In the genomic region with DNA sequence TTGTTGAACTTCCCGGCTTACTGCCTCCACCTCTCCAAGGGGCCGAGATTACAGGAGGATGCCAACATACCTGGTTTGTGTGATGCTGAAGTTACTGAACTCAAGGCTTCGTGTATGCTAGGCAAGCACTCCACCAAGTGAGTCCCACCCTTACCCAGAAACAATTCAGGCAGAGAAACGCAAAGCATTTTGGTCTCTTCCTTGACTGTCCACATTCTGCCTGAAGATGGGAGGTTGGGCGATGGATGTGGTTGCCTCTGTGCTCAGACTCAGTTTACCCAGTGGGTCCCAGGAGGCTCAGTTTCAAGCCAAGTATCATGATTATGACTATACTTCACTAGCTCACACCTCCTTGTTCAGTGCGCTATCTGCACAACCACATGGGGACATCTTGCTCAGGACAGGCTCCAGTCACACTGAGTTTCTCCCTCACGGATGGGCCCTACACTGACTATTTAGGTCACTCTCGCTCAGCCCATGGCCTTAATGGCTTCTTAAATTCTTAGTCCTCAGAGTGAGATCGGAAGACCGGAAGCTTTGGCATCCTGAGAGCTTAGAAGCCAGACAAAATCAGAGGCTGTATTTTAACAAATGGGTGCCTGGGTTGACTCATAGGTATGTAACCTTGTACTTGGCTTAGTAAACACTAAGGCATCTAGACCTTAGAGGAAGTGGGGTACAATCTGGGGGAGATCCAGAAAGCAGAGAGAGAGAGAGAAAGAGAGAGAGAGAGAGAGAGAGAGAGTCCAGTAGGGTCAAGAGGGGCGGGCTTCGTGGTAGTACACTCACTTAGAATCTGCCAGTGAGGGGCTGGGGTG, we compare ENCODE assay signal across 11 mouse cellular contexts.
DNase-seq lines count a peak whose midpoint lies in the region; ATAC-seq and TF ChIP-seq lines count a peak whose summit lies in the region.
"Had no signal": no experiment of that assay in that cellular context is flagged by ENCODE, and none has a peak within 500 bp of the region (broad histone marks: within the 10 kb centered on the region; RNA-seq: fewer than 3 reads in every experiment).

No protein-coding gene starts in this region.

- WGBS in forebrain, embryonic 11.5 days, result 87% methylated on average over 12 of the region's 12 CpGs
- 82% methylated on average over 12 of the region's 12 CpGs for WGBS in forebrain, embryonic 15.5 days
- WGBS in intestine, embryonic 16.5 days, result 86% methylated on average over 12 of the region's 12 CpGs
- WGBS in intestine, embryonic 15.5 days, result 86% methylated on average over 12 of the region's 12 CpGs

- DNase-seq in forebrain, embryonic 11.5 days (ENCODE audit: low spot score), result no peak
- DNase-seq in spleen, postnatal 4 days (ENCODE audit: low spot score in 2 of 2), result peak; percentile 58 to 68

- H3K9me3 ChIP-seq in forebrain, embryonic 11.5 days (ENCODE audit: control insufficient read depth, low read length), result no peaks in the 10 kb centered on the region
- H3K9me3 ChIP-seq in forebrain, embryonic 15.5 days, result no peaks in the 10 kb centered on the region
- peaks cover 12% of the 10 kb centered on the region for H3K9me3 ChIP-seq in megakaryocyte, embryonic 14.5 days
- H3K9me3 ChIP-seq in intestine, embryonic 16.5 days (ENCODE audit: control insufficient read depth, low read length), result no peaks in the 10 kb centered on the region; the same call in 1 of the 2 replicates
- H3K9me3 ChIP-seq in intestine, embryonic 15.5 days, result no peaks in the 10 kb centered on the region
- H3K9me3 ChIP-seq: embryonic facial prominence, embryonic 13.5 days had no signal

- no peak for TF ChIP-seq CTCF in embryonic fibroblast, embryonic 13.5 days (IDR thresholded peaks at IDR 0.05; ENCODE audit: borderline replicate concordance, insufficient read depth, low read length)

- no peaks in the 10 kb centered on the region for H3K36me3 ChIP-seq in forebrain, embryonic 11.5 days (ENCODE audit: control insufficient read depth, insufficient read depth, low read length)
- no peaks in the 10 kb centered on the region for H3K36me3 ChIP-seq in forebrain, embryonic 15.5 days
- H3K36me3 ChIP-seq in megakaryocyte, embryonic 14.5 days (replicated peaks; ENCODE audit: low read length), result peaks cover 63% of the 10 kb centered on the region
- no peaks in the 10 kb centered on the region for H3K36me3 ChIP-seq in intestine, embryonic 16.5 days (ENCODE audit: control insufficient read depth, insufficient read depth, low read length)
- H3K36me3 ChIP-seq in intestine, embryonic 15.5 days, result no peaks in the 10 kb centered on the region
- H3K36me3 ChIP-seq: embryonic facial prominence, embryonic 13.5 days had no signal

- ATAC-seq in forebrain, embryonic 11.5 days (replicated peaks; ENCODE audit: low FRiP score), result no peak
- no peak for ATAC-seq in forebrain, embryonic 15.5 days (replicated peaks)
- ATAC-seq in megakaryocyte, adult 5-6 weeks (ENCODE audit: poor library complexity, severe bottlenecking), result no peak
- no peak for ATAC-seq in intestine, embryonic 16.5 days
- ATAC-seq in intestine, embryonic 15.5 days, result no peak

- no peak overlapping the region for H3K4me3 ChIP-seq in forebrain, embryonic 11.5 days (ENCODE audit: low read depth, low read length)
- no peak overlapping the region for H3K4me3 ChIP-seq in forebrain, embryonic 15.5 days
- H3K4me3 ChIP-seq in megakaryocyte, embryonic 14.5 days (replicated peaks), result peak overlapping the region; percentile 76
- no peak overlapping the region for H3K4me3 ChIP-seq in embryonic fibroblast, embryonic 13.5 days (ENCODE audit: insufficient read depth, low read length)
- H3K4me3 ChIP-seq in intestine, embryonic 16.5 days (ENCODE audit: low read length), result no peak overlapping the region
- H3K4me3 ChIP-seq in intestine, embryonic 15.5 days (replicated peaks), result no peak overlapping the region
- H3K4me3 ChIP-seq: embryonic facial prominence, embryonic 13.5 days; left cerebral cortex, adult 2 months; myocyte had no signal

- H3K27me3 ChIP-seq in forebrain, embryonic 11.5 days (ENCODE audit: control insufficient read depth, insufficient read depth, low read length), result peaks cover 17% of the 10 kb centered on the region
- H3K27me3 ChIP-seq in forebrain, embryonic 15.5 days, result peaks cover 13% of the 10 kb centered on the region
- H3K27me3 ChIP-seq in megakaryocyte, embryonic 14.5 days (replicated peaks), result peaks cover 1% of the 10 kb centered on the region
- H3K27me3 ChIP-seq in intestine, embryonic 16.5 days (replicated peaks; ENCODE audit: control insufficient read depth, insufficient read depth, low read length), result no peaks in the 10 kb centered on the region
- H3K27me3 ChIP-seq in intestine, embryonic 15.5 days (replicated peaks), result no peaks in the 10 kb centered on the region
- H3K27me3 ChIP-seq: embryonic facial prominence, embryonic 13.5 days had no signal

- H3K4me1 ChIP-seq in forebrain, embryonic 11.5 days (replicated peaks; ENCODE audit: control insufficient read depth, insufficient read depth, low read length), result peaks cover 23% of the 10 kb centered on the region
- peaks cover 12% of the 10 kb centered on the region for H3K4me1 ChIP-seq in forebrain, embryonic 15.5 days
- peaks cover 96% of the 10 kb centered on the region for H3K4me1 ChIP-seq in megakaryocyte, embryonic 14.5 days
- H3K4me1 ChIP-seq in embryonic fibroblast, embryonic 13.5 days (ENCODE audit: control insufficient read depth, insufficient read depth, low read length), result peaks cover 8% of the 10 kb centered on the region
- H3K4me1 ChIP-seq in intestine, embryonic 16.5 days (ENCODE audit: control insufficient read depth, insufficient read depth, low read length), result peaks cover 6% of the 10 kb centered on the region
- H3K4me1 ChIP-seq in intestine, embryonic 15.5 days (replicated peaks), result 0 out of 2 replicates have a peak, but pooled peaks cover 5% of the 10 kb centered on the region
- H3K4me1 ChIP-seq: embryonic facial prominence, embryonic 13.5 days had no signal

- H3K4me2 ChIP-seq in forebrain, embryonic 11.5 days (ENCODE audit: low read depth, low read length, severe bottlenecking), result no peak overlapping the region
- H3K4me2 ChIP-seq in forebrain, embryonic 15.5 days (replicated peaks), result no peak overlapping the region
- no peak overlapping the region for H3K4me2 ChIP-seq in intestine, embryonic 16.5 days (ENCODE audit: low read depth, low read length)
- H3K4me2 ChIP-seq in intestine, embryonic 15.5 days (replicated peaks), result no peak overlapping the region
- H3K4me2 ChIP-seq: embryonic facial prominence, embryonic 13.5 days had no signal

- peak overlapping the region; percentile 31; the same call in 1 of the 2 replicates for H3K27ac ChIP-seq in forebrain, embryonic 11.5 days (ENCODE audit: low read depth, low read length)
- no peak overlapping the region for H3K27ac ChIP-seq in forebrain, embryonic 15.5 days (replicated peaks)
- H3K27ac ChIP-seq in embryonic fibroblast, embryonic 13.5 days (ENCODE audit: insufficient read depth, low read length), result peak overlapping the region; percentile 92
- H3K27ac ChIP-seq in intestine, embryonic 16.5 days (ENCODE audit: low read length), result no peak overlapping the region
- no peak overlapping the region; the same call in 1 of the 2 replicates for H3K27ac ChIP-seq in intestine, embryonic 15.5 days
- H3K27ac ChIP-seq: embryonic facial prominence, embryonic 13.5 days; left cerebral cortex, adult 2 months had no signal

- H3K9ac ChIP-seq in forebrain, embryonic 11.5 days (ENCODE audit: low read length), result no peak overlapping the region
- no peak overlapping the region for H3K9ac ChIP-seq in forebrain, embryonic 15.5 days (replicated peaks)
- no peak overlapping the region for H3K9ac ChIP-seq in intestine, embryonic 16.5 days (ENCODE audit: low read depth, low read length)
- no peak overlapping the region for H3K9ac ChIP-seq in intestine, embryonic 15.5 days
- H3K9ac ChIP-seq: embryonic facial prominence, embryonic 13.5 days had no signal

- TF ChIP-seq POLR2A in embryonic fibroblast, embryonic 13.5 days (IDR thresholded peaks at IDR 0.05; ENCODE audit: low read depth, low read length), result no peak

Comparison
In these comparisons a context has a peak if more than half of its experiments do, and no peak if none do; other contexts are left out.
1. H3K27ac ChIP-seq: peak in forebrain, embryonic 11.5 days (single experiment) and embryonic fibroblast, embryonic 13.5 days (single experiment); none in forebrain, embryonic 15.5 days (single experiment), intestine, embryonic 16.5 days (single experiment) and intestine, embryonic 15.5 days (single experiment).